Comparison of ENCODE assay signal across 9 mouse cellular contexts in the genomic region with DNA sequence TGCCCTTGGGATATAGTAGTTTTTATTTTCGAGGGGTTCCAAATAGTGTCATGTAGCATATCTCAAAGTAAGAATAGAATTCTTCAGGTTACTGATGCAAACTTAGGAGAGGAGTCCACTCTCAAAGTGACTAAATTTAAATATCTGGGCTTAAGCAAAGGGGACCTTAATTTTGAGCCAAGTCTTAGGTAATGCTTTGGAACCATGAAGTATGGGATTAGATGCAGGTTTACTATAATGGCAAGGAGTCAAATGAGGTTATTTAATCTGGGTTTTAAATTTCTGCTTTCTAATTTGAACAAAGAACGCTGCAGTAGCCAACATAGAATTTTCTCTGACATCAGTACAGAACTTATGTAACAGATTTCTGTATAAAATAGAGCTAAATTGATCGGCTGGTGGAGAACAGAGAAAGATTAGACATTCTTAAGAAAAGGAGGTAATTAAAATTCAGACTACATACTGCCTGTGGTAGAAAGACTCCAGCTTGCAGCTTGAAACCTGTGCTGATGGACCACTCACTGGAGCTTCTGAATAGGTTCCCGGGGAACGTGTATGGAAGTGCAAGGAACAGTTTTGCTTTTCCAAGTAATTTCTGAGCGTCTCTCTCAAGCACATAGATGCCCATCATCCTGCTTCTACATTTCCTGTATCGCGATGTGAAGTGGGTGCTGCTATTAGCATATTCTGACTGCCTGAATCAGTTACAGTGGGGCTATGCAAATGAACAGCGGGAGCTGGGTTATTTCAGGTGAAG.
A peak's percentile ranks its signal among the peaks of the same experiment; 100 is the strongest.
DNase-seq lines count a peak whose midpoint lies in the region; ATAC-seq lines count a peak whose summit lies in the region.
"Had no signal": no experiment of that assay in that cellular context is flagged by ENCODE, and none has a peak within 500 bp of the region (broad histone marks: within the 10 kb centered on the region; RNA-seq: fewer than 3 reads in every experiment).

No protein-coding gene starts in this region.

- WGBS in heart, embryonic 14.5 days: 33% methylated on average over 9 of the region's 9 CpGs
- WGBS in forebrain, embryonic 16.5 days: 9% methylated on average over 9 of the region's 9 CpGs
- WGBS in neural tube, embryonic 14.5 days: 37% methylated on average over 9 of the region's 9 CpGs
- 43% methylated on average over 9 of the region's 9 CpGs for WGBS in liver, embryonic 11.5 days

- no peak for ATAC-seq in heart, embryonic 14.5 days (ENCODE audit: insufficient number of reproducible peaks, insufficient read depth, low FRiP score, low read depth)
- peak; percentile 95 for ATAC-seq in forebrain, embryonic 16.5 days
- ATAC-seq in neural tube, embryonic 14.5 days (ENCODE audit: low read depth): no peak
- no peak for ATAC-seq in liver, embryonic 11.5 days (replicated peaks; ENCODE audit: low FRiP score)
- no peak for ATAC-seq in granulocyte monocyte progenitor cell, adult 5-6 weeks (replicated peaks; ENCODE audit: poor library complexity, severe bottlenecking)

- H3K4me3 ChIP-seq in heart, embryonic 14.5 days (ENCODE audit: control insufficient read depth in 1 of 2, insufficient read depth in 1 of 2, low read depth in 1 of 2, low read length in 2 of 2): peak overlapping the region in 1 of 2 experiments; percentile 9; a peak in 2 of 4 replicates
- peak overlapping the region; percentile 32 for H3K4me3 ChIP-seq in forebrain, embryonic 16.5 days (replicated peaks; ENCODE audit: low read length)
- peak overlapping the region; percentile 9; the same call in 1 of the 2 replicates for H3K4me3 ChIP-seq in neural tube, embryonic 14.5 days (ENCODE audit: low read depth, low read length)
- H3K4me3 ChIP-seq in liver, embryonic 11.5 days (ENCODE audit: low read depth, low read length): no peak overlapping the region

- H3K27me3 ChIP-seq in heart, embryonic 14.5 days (ENCODE audit: control insufficient read depth, insufficient read depth, low read length): no peaks in the 10 kb centered on the region
- no peaks in the 10 kb centered on the region for H3K27me3 ChIP-seq in forebrain, embryonic 16.5 days (replicated peaks; ENCODE audit: control insufficient read depth, insufficient read depth, low read length)
- no peaks in the 10 kb centered on the region for H3K27me3 ChIP-seq in neural tube, embryonic 14.5 days (ENCODE audit: control insufficient read depth, insufficient read depth, low read length)
- H3K27me3 ChIP-seq in liver, embryonic 11.5 days (replicated peaks; ENCODE audit: control insufficient read depth, insufficient read depth, low read length): no peaks in the 10 kb centered on the region

- no peak for DNase-seq in heart, postnatal 10 days
- peak; percentile 15 to 24 for DNase-seq in layer of hippocampus, postnatal 25 days (ENCODE audit: extremely low spot score in 1 of 2, low spot score in 1 of 2)
- no peak for DNase-seq in lung, postnatal 10 days
- no peak for DNase-seq in liver, embryonic 11.5 days (ENCODE audit: low spot score)
- DNase-seq: lung, embryonic 14.5 days had no signal

- no peaks in the 10 kb centered on the region for H3K36me3 ChIP-seq in heart, embryonic 14.5 days (ENCODE audit: control insufficient read depth, insufficient read depth, low read length)
- H3K36me3 ChIP-seq in forebrain, embryonic 16.5 days (ENCODE audit: control insufficient read depth, insufficient read depth): no peaks in the 10 kb centered on the region
- H3K36me3 ChIP-seq in neural tube, embryonic 14.5 days (ENCODE audit: control insufficient read depth, insufficient read depth, low read length): no peaks in the 10 kb centered on the region
- H3K36me3 ChIP-seq in liver, embryonic 11.5 days (ENCODE audit: control insufficient read depth, insufficient read depth, low read length): no peaks in the 10 kb centered on the region

- H3K4me2 ChIP-seq in heart, embryonic 14.5 days (ENCODE audit: low read length): peak overlapping the region; percentile 48
- H3K4me2 ChIP-seq in forebrain, embryonic 16.5 days (ENCODE audit: low read length): peak overlapping the region; percentile 51
- peak overlapping the region; percentile 34; the same call in 1 of the 2 replicates for H3K4me2 ChIP-seq in neural tube, embryonic 14.5 days (ENCODE audit: low read depth, low read length)
- H3K4me2 ChIP-seq in liver, embryonic 11.5 days: no peak overlapping the region
- H3K4me2 ChIP-seq: lung, embryonic 14.5 days had no signal

- H3K9me3 ChIP-seq in heart, embryonic 14.5 days (ENCODE audit: control insufficient read depth, low read length): no peaks in the 10 kb centered on the region
- no peaks in the 10 kb centered on the region for H3K9me3 ChIP-seq in forebrain, embryonic 16.5 days (ENCODE audit: control insufficient read depth, low read length)
- H3K9me3 ChIP-seq in neural tube, embryonic 14.5 days (ENCODE audit: control insufficient read depth, low read length): no peaks in the 10 kb centered on the region
- H3K9me3 ChIP-seq in liver, embryonic 11.5 days (ENCODE audit: control insufficient read depth, low read length): no peaks in the 10 kb centered on the region

- no peaks in the 10 kb centered on the region for H3K4me1 ChIP-seq in heart, embryonic 14.5 days (ENCODE audit: control insufficient read depth in 2 of 2, insufficient read depth in 2 of 2, low read length in 2 of 2)
- 0 out of 2 replicates have a peak, but pooled peaks cover 4% of the 10 kb centered on the region for H3K4me1 ChIP-seq in forebrain, embryonic 16.5 days (replicated peaks; ENCODE audit: control insufficient read depth, insufficient read depth, low read length)
- H3K4me1 ChIP-seq in neural tube, embryonic 14.5 days (ENCODE audit: control insufficient read depth, insufficient read depth, low read length): 0 out of 2 replicates have a peak, but pooled peaks cover 2% of the 10 kb centered on the region
- no peaks in the 10 kb centered on the region for H3K4me1 ChIP-seq in liver, embryonic 11.5 days (replicated peaks; ENCODE audit: control insufficient read depth, insufficient read depth, low read length)

- intact Hi-C loops in heart, postnatal 10 days (cut with DNase I): no loop called here

- no peak overlapping the region for H3K9ac ChIP-seq in heart, embryonic 14.5 days (ENCODE audit: low read length)
- peak overlapping the region; percentile 31; the same call in 1 of the 2 replicates for H3K9ac ChIP-seq in forebrain, embryonic 16.5 days (replicated peaks; ENCODE audit: low read depth, low read length)
- no peak overlapping the region for H3K9ac ChIP-seq in neural tube, embryonic 14.5 days (replicated peaks; ENCODE audit: low read depth, low read length)
- H3K9ac ChIP-seq in liver, embryonic 11.5 days (ENCODE audit: low read depth, low read length): no peak overlapping the region
- H3K9ac ChIP-seq: lung, embryonic 14.5 days had no signal

- H3K27ac ChIP-seq in heart, embryonic 14.5 days (replicated peaks in 1 of 2; ENCODE audit: control insufficient read depth in 1 of 2, insufficient read depth in 1 of 2, low read depth in 2 of 2, low read length in 2 of 2): no peak overlapping the region
- H3K27ac ChIP-seq in forebrain, embryonic 16.5 days (ENCODE audit: low read length): peak overlapping the region; percentile 38
- no peak overlapping the region for H3K27ac ChIP-seq in neural tube, embryonic 14.5 days (ENCODE audit: low read depth, low read length)
- no peak overlapping the region for H3K27ac ChIP-seq in liver, embryonic 11.5 days (ENCODE audit: low read depth, low read length)

Comparison
In these comparisons a context has a peak if more than half of its experiments do, and no peak if none do; other contexts are left out.
1. DNase-seq: peak in layer of hippocampus, postnatal 25 days (2 of 2); none in heart, postnatal 10 days (0 of 2), lung, postnatal 10 days (single experiment) and liver, embryonic 11.5 days (single experiment).